Comparison of ENCODE assay signal across 16 mouse cellular contexts in the genomic region with DNA sequence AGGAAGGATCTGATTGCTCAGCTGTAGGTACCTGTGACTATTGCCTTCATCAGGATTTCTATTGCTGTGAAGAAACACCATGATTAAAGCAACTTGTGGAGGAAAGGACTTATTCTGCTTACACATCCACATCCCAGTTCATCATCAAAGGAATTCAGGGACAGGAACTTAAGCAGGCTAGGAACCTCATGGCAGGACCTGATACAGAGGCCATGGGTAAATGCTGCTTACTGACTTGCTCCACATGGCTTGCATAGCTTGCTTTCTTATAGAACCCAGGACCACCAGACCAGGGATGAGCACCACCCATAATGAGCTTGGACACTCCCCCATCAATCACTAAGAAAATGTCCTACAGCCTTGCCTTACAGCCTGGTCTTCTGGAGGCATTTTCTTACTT. TPM values are rescaled to one million over a fixed set of nuclear protein-coding genes. Genes with fewer than 3 reads are reported as not detected.
"Had no signal": no experiment of that assay in that cellular context is flagged by ENCODE, and none has a peak within 500 bp of the region (broad histone marks: within the 10 kb centered on the region; RNA-seq: fewer than 3 reads in every experiment).

No protein-coding gene starts in this region.

- H3K4me3 ChIP-seq: neural tube, embryonic 15.5 days; stomach, embryonic 15.5 days had no signal

- H3K4me2 ChIP-seq: neural tube, embryonic 15.5 days; stomach, embryonic 15.5 days had no signal

- H3K4me1 ChIP-seq: neural tube, embryonic 15.5 days; stomach, embryonic 15.5 days had no signal

- H3K9me3 ChIP-seq: neural tube, embryonic 15.5 days; stomach, embryonic 15.5 days had no signal

- DNase-seq: retina, postnatal 1 day; right cerebral cortex, adult 18-20 months; right cerebral cortex, postnatal 14 days; right cerebral cortex, postnatal 25 days; right cerebral cortex, postnatal 4 days; spleen, adult 18-20 months; thymus, adult 18-20 months; thymus, adult 2 months; thymus, postnatal 14 days; thymus, postnatal 25 days; thymus, postnatal 36 days; thymus, postnatal 4 days had no signal

- H3K27ac ChIP-seq: neural tube, embryonic 15.5 days; stomach, embryonic 15.5 days; stomach, postnatal 0 days had no signal

- H3K27me3 ChIP-seq: neural tube, embryonic 15.5 days; stomach, embryonic 15.5 days had no signal

- H3K36me3 ChIP-seq: neural tube, embryonic 15.5 days; stomach, embryonic 15.5 days had no signal

- H3K9ac ChIP-seq: neural tube, embryonic 15.5 days; stomach, embryonic 15.5 days had no signal

RNA-seq across cellular contexts. Expression of a gene that starts 9.4 kb away (rescaled TPM):
- total RNA-seq: neutrophil, adult 5-6 weeks had no signal
